Mouse (Mus musculus): ENCODE measurements around the gene Tprgl.

Gene Tprgl

DNA sequence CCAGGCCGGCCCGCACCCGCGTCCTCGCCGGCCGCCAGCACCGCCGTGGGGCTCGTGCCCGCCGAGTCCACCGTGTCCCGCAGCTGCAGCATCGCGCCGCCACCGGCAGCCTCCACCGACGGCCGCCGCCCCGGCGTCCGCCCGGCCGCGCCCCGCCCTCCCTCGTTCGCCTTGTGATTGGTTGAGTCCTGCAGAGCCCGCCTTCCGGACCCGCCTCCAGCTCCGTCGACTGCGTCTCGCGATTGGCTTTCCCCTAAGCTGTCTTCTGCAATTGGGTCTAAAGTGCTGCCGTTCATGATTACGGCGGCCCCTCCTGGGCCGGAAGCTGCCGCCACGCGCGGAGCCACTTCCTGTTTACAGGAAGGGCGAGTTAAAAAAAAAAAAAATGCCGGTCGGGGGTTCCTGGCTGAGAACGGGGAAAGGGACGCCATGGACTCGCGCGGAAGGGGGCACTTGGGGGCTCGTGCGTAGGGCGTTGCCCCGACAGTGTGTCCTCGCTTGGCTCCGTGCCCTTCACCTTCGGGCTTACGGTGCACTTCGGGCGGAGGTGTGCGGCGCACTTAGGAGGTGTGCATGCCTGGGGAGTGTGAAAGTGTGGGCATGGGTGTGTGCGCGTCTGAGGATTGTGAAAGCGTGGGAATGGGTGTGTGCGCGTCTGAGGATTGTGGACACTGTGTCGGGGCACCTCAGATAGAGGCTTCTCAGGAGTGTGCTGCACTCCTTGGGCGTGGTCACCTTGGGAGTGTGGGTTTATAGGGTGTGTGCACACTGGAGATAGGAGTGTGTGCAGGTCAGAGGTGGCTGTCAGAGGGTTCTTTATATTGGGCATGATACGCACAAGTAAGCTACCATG is at the start of gene Tprgl:
Gene Tprgl, minus strand, starts transcription at position 129 of the 853 bp plus-strand sequence.
- DNase-seq (ENCODE audit: low spot score): peak; percentile 97

DNA sequence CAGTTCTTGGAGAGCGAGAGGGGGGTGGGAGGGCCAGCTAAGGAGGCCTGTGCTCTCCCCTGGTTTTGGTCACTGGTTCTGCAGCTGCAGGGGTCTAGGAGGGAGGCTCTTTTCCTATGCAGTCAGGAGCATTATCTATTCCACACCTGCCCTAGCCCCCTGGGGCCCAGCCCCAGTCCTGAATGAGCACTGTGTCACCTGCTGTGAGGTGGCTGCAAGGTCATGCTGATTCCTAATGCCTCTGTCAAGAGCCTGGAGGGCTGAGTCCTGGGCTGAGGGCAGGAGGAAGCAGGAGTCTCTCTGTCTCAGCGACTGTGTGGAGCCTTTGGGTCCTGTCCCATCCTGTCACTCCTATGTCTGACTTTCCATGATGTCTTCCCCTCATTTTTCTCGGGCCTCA is 49.4 kb upstream of the Tprgl start:
- no peak for DNase-seq (ENCODE audit: low spot score)

DNA sequence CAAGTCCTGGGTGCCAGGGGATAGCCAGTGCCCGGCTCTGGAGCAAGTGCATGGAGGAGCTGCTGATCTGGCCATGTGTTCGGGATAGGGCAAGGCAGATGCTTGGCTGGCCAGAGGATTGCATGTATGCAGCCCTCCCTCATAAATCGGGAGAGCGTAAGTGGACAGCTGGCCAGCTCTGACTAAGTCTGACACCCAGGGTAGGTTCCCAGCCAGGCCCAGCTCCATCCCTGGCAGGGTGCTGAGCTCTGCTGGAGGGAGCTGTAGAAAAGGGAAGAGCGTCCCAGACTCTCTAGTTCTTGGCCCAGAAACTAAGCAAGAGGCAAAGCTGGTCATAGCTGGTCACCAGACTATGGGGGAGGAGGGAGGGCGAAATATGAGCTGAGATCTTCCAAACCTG is 48.6 kb upstream of the Tprgl start:
- peak; percentile 35 for DNase-seq (ENCODE audit: low spot score)

DNA sequence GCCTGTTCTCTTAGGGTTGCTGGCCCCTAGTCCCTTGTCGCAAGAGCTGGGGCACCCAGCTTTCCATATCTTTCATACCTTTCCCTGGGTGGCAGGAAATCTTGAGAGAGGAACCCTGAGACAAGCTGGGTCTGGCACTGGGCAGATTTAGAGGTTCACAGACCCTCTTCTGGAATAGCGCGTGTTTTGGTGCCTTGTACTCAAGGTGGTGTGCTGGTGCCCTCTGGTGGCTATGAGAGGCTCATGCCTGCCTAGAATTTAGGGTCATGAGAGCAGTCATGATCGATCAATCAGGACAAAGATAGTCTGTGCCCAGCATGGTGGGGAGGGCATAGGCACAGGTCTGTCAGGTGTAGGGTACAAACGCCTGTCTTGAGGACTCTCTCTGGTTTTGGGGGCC is 46.8 kb upstream of the Tprgl start:
- peak; percentile 58 for DNase-seq (ENCODE audit: low spot score)

DNA sequence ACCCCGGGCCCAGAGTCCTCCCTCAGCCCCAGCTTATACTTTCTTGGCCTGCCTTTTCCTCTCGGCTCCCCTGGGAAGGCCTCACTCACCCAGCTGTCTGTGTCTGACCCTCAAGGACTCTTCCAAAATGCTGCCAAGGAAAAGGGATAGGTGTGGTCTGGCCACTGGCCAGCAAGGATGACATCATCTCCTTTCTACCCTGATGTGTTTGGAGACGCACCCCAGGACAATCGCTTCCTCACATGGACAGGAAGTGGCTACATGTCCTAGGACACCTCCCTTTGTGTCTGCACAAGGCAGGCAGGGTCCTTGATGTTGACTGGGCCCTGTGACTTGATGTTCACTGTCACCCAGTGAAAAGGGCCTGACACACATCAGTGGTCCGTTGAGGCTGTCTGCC is 44.9 kb upstream of the Tprgl start:
- DNase-seq (ENCODE audit: low spot score): no peak

DNA sequence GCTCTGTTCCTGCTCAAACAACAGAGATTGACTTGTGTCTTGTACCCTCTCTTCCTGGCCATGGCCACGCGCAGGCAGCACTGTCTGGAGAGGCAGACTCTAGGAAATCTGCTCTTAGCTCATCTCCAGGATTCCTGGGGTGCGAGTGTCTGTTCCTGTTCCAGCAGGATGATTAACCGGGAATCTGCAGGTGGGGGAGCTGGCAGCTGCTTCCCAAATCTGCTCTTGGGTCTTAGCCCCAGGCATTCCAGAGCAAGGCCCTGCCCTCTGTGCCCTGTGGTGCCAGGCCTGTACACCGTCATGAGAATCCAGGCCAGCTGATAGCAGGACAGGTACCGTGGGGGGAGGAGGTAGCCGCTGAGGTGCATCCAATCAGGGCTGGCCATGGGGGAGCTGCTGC is 44.1 kb upstream of the Tprgl start:
- DNase-seq (ENCODE audit: low spot score): no peak

DNA sequence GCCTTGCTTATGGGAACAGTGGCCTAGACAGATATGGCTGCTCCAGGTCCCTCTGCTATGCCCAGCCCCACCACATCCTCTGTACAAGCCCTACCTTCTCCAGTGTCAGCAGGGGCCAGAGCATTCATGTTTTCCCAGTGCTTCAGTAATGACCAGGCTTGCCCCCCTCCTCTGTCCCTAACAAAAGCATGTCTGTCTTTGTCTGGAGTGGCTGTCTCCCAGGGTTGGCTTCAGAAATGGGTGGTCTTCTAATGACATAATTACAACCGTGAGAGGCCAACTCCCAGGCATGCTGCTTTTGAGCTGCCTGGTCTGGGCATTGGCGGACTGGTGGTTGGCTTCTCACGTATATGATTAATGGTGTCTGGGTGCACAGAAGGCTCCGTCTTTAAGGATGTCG is 41.0 kb upstream of the Tprgl start:
- DNase-seq (ENCODE audit: low spot score): no peak

DNA sequence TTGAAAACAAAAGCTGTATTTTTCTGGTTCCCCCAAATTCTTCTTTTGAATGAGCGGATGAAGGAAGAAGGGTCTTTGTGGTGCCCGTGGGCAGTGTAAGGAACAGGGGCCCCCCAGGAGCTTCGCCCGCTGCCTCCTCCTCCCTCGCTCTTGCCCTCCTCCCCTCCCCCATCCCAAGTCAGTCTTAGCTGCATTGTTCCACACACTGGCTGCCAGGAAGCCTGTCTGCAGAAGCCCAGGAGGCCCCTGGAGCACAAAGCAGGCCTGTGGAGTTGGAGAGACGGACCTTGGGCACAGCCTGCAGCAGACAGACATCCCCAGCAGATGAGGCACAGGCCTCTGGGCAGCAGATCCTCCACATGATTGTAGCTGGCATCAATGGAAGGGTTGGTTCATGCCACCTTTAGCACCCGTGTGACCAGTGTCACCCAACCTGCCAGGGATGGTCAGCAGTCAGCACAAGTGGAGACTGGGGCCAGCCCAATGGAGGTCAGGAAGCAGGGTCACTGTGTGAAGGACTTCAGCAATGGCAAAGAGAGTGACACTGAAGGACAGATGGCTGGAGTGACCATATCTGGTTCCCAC is 38.0 kb upstream of the Tprgl start:
- DNase-seq (ENCODE audit: low spot score): no peak

DNA sequence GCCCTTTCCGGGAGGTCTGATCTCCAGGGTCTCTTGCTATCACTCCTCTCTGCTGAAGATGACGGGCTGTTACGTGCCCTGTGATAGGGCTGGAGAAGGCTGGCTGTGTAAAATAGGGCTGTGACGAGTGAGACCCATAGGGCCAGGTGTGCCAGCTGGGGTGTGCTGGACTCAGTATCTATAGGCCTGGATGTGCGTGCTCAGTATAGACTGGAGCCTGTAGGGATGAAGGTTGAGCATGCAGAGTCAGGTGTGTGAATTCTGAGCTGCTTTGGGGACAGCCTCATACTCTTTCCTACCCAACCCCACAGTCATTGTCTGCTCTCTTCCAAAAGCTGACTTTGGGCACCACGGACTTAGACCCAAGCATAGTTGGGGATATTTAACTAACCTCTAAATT is 37.5 kb upstream of the Tprgl start:
- DNase-seq (ENCODE audit: low spot score): no peak

DNA sequence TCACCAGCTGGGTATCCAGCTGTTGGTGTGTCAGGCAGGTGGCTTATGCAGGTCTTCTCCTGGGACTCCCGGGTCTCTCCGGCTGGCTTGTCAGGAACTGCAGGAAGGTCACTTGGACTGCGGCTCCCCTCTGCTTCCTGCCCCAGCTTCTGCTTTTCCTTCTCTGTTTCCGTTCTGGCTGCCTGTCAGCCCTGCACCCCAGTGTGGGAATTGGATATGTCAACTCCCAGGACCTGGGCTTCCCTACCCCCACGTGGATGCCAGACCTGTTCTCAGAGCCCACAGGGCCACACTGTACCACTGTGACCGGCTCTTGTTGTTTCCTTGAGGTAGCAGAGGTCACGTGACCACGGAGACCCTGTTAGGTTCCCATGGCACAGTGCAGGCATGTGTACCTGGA is 28.5 kb upstream of the Tprgl start:
- no peak for DNase-seq (ENCODE audit: low spot score)

DNA sequence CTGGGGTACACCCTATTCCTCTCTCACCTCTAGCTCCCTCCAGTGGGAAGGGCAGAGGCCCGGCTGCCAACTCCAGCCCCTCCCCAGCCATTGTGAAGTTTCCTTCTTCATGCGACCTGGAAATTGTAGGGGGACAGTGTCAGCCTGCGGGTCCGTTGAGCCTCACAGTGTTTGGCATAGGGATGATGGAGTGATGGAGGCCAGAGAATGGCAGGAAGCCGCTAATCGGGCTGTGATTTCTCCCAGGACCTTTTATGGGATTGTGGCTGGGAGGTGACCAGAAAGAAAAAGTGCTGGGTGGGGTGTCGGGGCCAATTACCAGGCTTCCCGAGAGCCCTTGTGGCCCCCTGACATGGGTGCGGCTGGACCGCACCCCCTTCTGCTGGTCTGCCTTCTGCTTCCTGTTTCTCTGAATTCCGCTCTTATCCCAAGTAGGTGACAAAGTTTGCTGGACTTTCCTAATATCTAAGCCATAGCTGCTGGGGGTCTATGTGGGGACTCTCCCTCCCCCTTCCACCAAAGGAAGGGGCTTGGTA is 25.6 kb upstream of the Tprgl start:
- no peak for DNase-seq (ENCODE audit: low spot score)

DNA sequence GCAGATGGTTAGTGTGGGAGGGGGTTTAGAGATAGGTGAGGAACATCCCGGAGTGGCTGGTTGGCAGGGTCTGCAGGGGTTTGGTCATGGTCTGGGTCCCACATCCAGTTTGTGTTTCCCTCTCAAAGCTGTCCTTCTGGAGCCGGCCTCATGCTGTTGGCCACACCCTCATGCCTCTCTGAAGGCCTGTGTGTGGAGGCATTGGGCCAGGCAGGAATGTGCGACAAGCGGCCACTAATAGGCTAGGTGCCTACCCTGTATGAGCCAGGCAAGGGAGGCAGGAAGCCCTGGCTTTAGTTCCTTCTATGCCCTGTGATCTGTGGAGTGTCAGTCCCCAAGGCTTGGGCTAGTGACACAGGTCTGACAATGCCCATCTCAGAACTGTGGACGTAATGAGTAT is 24.5 kb upstream of the Tprgl start:
- DNase-seq (ENCODE audit: low spot score): no peak

DNA sequence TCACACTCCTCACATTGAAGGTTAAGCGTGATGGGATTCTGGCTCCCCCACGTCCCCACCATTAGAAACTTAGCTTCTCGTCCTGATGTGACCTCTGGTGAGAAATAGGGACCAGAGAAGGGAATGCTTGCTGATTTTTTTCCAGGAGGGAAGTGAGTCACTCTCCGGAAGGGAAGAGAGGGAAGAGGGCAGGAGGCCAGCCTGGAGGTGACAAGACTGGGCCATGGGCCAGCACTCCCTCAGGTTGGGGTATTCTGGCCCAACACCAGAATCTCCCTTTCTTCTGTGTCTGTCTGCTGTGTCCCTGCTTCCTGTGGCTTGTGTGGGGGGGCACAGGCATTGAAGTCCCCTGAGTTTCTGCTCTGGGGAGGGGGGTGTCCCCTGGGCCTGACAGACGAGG is 23.1 kb upstream of the Tprgl start:
- no peak for DNase-seq (ENCODE audit: low spot score)

DNA sequence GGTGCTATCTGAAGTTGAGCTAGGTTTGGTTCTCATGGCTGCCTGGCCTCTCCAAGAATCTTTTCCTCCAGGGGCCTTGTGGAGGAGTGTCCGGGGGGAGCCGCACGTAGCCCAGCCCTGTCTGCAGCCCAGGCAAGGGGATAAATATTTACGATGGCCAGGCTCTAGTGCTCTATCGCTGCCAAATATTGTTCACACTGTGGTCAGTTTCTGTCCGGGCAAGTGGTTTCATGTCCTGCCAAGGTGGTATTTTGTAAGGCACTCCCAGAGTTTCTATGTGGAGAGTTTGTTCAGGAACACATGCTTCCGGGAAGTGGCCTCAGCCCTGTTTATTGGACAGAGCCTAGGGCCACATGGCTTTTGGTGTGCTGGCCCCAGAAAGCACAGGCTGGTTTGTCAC is 20.5 kb upstream of the Tprgl start:
- DNase-seq (ENCODE audit: low spot score): peak; percentile 45

DNA sequence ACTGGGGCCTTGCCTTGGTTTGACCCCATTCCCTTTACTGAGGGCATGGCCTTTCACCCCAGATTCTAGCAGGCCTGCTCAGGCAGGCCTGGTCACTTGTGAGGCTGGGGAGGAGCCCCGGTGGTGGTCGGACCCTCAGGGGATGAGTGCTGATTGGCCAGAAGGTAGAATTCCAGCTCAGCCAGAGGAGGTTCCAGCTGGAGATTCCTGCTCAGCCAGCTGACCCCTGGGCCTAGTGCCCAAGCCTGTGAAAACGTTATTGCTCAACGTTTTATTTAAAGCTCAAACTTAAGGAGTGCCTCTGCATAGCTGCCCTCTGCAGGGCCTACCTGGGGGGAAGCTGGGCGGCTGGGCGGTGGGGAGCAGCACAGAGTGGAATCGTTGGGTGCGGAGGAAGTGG is 16.8 kb upstream of the Tprgl start:
- peak; percentile 26 for DNase-seq (ENCODE audit: low spot score)

DNA sequence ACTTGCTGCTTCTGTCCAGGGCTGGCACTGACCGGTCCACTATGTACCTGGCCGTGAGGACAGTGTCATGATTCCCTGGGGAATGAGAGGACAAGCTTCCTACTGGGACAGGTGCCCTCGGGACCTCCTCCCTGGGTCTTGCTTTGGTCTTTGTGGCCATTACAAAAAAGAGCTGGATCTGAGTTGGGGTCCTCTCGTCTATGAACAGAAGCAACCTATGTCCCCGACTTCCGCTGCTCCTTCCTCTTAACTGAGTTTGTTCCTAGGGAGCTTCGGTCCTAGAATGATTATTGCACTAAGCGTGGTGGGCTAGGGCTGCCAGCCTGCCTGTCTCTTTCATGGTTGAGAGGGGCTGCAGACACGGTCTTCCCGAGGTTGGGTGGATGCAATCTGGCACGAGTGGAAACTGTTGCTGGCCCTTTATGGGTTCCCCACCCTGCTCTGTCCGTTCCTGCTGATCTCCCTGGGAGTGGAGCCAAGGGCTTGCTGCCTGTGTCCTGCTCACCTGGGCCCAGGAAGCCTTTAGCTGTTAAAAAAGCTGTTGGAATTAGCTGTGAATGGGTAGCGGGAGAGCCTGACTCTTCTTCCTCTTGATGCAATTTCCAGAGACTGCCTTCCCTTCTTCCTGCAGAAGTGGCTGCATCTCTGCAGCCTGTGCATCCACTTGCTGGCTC is 11.6 kb upstream of the Tprgl start:
- no peak for DNase-seq (ENCODE audit: low spot score)

DNA sequence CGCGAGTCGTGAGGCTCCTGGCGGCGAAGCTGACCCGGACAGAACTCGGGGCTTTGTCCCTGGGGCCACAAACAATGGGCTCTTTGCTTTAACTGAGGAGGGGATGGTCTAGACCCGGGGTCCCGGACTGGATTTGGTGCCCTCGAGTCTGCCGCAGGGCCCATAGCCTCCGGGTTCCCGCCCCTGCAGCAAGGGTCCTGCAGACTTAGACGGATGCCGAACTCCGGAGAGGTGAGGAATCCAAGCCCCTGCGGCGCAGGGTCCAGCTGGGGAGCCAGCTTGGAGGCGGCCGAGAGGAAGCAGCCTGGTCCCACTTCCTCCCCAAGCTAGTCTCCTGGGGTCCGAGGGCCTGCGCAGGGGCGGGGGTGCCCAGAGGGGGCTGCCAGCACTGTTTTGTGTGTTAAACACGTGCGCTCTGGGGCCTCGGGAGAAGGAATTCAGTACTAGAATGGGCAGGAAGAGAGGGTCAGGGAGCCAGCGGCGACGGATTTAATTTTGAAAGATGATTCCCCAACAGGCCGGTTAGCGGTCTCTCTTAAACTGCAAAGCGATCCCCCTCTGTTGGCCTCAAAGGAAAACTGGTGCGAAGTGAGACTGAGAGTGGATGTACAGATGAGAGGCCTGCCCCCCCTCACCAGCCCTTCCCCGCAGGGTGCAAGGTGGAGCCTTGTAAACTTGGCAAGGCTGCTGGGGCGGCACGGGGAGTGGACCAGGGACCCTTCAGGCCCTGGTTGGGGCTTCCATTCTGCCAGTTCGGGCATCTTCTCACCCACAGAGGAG is 10.9 kb upstream of the Tprgl start:
- DNase-seq (ENCODE audit: low spot score): no peak

DNA sequence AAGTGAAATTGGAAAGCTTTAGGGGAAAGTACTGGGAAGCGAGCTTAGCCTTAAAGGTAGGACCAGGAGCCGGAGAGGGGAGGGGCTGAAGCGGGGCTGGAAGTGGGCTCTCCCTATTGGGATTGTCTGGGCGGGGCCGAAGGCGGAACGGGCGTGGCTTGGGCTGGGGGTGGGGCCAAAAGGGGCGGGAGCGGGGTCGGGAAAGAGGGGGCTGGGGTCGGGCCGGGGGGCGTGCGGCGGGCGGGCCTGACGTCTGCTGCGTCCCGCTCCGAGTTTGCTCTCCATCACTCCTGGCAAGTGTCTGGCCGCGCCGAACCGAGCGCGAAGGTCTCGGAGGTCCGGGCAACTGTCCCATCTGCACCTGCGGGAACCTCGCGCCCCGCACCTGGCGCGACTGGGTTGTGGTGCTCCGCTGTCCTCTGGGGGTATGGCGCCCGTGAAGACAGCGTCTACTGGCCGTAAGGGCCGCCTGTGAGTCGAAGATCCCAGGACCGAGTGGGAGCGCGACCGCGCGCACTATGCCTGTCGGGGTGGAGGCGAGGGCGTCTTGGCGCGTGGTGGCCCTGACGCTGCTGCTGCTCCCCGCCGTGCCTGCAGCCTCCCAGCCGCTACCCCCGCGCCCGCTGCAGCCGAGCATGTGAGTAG is 10.2 kb upstream of the Tprgl start, which contains the start of gene Megf6:
Gene Megf6, plus strand, starts transcription at position 225 of the 645 bp plus-strand sequence.
- DNase-seq (ENCODE audit: low spot score): peak; percentile 46

DNA sequence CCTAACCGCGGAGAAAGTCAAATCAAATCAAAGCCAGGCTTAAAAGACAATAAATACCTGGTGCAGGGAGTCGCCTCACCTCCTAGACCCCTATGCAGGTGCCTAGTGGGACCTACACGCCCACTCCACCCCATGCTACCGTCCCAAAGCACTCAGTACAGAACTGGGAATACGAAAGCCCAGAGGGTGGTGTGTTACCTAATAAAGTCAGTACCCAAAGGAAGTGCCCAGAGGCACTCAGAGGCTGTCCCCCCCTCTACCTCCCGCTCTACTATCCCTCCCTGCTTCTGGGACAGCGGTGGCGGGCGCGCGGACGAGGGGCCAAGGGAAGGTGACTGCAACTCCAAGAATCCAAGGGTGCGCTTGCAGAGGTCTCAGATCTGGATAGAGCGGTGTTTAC is 9.6 kb upstream of the Tprgl start:
- no peak for DNase-seq (ENCODE audit: low spot score)

DNA sequence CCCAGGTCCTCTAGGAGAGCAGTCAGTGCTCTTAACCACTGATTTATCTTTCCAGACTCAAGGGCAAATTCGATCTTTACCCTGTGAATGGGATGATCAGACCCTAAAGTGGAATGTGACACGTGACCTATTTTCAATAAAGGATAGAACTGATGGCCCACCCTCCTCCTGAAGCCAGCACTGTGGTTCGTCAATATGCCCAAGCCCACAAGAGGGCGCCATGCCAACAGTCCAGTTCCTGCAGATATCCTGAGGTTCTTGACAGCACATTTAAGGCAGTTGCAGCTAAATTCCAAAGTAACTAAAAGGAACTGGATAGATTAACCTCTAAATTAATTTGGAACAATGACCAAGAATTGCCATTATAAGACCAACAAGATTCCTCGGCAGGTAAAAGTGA is 6.6 kb upstream of the Tprgl start:
- peak; percentile 67 for DNase-seq (ENCODE audit: low spot score)

DNA sequence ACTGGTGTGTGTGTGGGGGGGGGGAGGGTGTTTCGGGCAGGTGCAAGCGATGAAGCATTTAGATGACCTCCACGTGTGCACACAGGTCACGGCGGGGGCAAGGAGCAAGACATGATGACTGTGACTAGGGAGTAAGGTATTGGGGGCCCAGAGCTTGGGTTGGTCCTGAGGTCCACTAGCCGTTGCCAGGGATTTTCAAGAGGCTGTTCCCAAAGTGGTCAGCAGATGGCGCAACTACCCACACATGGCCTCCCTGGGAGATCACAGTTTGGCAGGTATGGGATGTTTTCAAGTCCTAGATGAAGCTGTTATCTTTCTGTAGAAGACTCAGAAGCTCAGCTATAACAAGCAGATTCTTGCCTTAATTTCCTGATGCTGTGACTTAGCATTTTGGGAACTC is 2.8 kb upstream of the Tprgl start:
- peak; percentile 62 for DNase-seq (ENCODE audit: low spot score)
